Mouse (Mus musculus) gastrocnemius, postnatal 14 days (tissue): ENCODE measurements around the gene Rusc2. TPM values are rescaled to one million over a fixed set of nuclear protein-coding genes. Genes with fewer than 3 reads are reported as not detected.

Experiments used
- DNase-seq: peaks from one replicate; pipeline ENCODE4 v3.0.0; 2021; ENCODE audit warnings: mixed read lengths
- intact Hi-C: fragments of 180-260 bp; cut with DNase I; formaldehyde crosslinking; loops from one replicate; pipeline ENCODE4 v1.15.1; 2025; ENCODE audit warnings: low total_unique reads
- total RNA-seq, 2 experiments: library from RNA; stranded (reverse); gene quantifications; 2 replicates each; pipeline ENCODE4 v1.2.3; 2021

The Rusc2 gene
- total RNA-seq, 2 experiments from 2014 or later = 19.6 to 20.6 TPM

- peak; percentile 86 for DNase-seq
Observed at GRCm38 (mm10) chr4:43406162-43406971, 24.6 kb downstream of the Rusc2 start.

GRCm38 (mm10) chr4:43407071-43407920 lies 25.5 kb downstream of the Rusc2 start:
- intact Hi-C loops = no loop called here
- no peak for DNase-seq

More at GRCm38 (mm10) chr4:43406162-43406971, 24.6 kb downstream of the Rusc2 start:
- intact Hi-C loops = no loop called here

- no peak for DNase-seq
- intact Hi-C loops = no loop called here
Observed at GRCm38 (mm10) chr4:43414761-43415160, 33.0 kb downstream of the Rusc2 start.

GRCm38 (mm10) chr4:43415221-43416070 lies 33.7 kb downstream of the Rusc2 start:
- DNase-seq = no peak
- intact Hi-C loops = no loop called here

- intact Hi-C loops = no loop called here
- DNase-seq = no peak
Observed at GRCm38 (mm10) chr4:43416071-43416490, 34.3 kb downstream of the Rusc2 start.

- DNase-seq = no peak
- intact Hi-C loops = no loop called here
Observed at GRCm38 (mm10) chr4:43417269-43418062, 35.7 kb downstream of the Rusc2 start.

GRCm38 (mm10) chr4:43418450-43418849 lies 36.7 kb downstream of the Rusc2 start:
- intact Hi-C loops = no loop called here
- DNase-seq = no peak

- intact Hi-C loops = no loop called here
- peak; percentile 36 for DNase-seq
Observed at GRCm38 (mm10) chr4:43418973-43419656, 37.3 kb downstream of the Rusc2 start.

GRCm38 (mm10) chr4:43419801-43420281 lies 38.1 kb downstream of the Rusc2 start:
- intact Hi-C loops = loop anchor here (5.0 to 10.0 kb wide), 3 partner anchors 38 to 365 kb away; partner anchors contain the start of genes Atp8b5, Rusc2 and Unc13b
- DNase-seq = no peak

- intact Hi-C loops = loop anchor here (5.0 to 10.0 kb wide), 3 partner anchors 38 to 366 kb away; partner anchors contain the start of genes Atp8b5, Rusc2 and Unc13b
- peak; percentile 74 for DNase-seq
Observed at GRCm38 (mm10) chr4:43420305-43420704, 38.5 kb downstream of the Rusc2 start.

GRCm38 (mm10) chr4:43421632-43422240 lies 40.0 kb downstream of the Rusc2 start:
- no peak for DNase-seq
- intact Hi-C loops = loop anchor here (5.0 to 10.0 kb wide), 3 partner anchors 39 to 367 kb away; partner anchors contain the start of genes Atp8b5, Rusc2 and Unc13b

- intact Hi-C loops = loop anchor here (5.0 to 10.0 kb wide), 3 partner anchors 41 to 369 kb away; partner anchors contain the start of genes Atp8b5, Rusc2 and Unc13b
- DNase-seq = no peak
Observed at GRCm38 (mm10) chr4:43423267-43423934, 41.6 kb downstream of the Rusc2 start.

GRCm38 (mm10) chr4:43424072-43424471 lies 42.3 kb downstream of the Rusc2 start:
- intact Hi-C loops = loop anchor here (5.0 to 10.0 kb wide), 3 partner anchors 42 to 369 kb away; partner anchors contain the start of genes Atp8b5, Rusc2 and Unc13b
- no peak for DNase-seq

GRCm38 (mm10) chr4:43425197-43425596 lies 43.4 kb downstream of the Rusc2 start:
- intact Hi-C loops = loop anchor here (10.0 kb wide), 1 partner anchor 370 kb away; the partner anchor contains the start of gene Unc13b
- no peak for DNase-seq

- intact Hi-C loops = loop anchor here (10.0 kb wide), 1 partner anchor 371 kb away; the partner anchor contains the start of gene Unc13b
- DNase-seq = no peak
Observed at GRCm38 (mm10) chr4:43425648-43426380, 44.0 kb downstream of the Rusc2 start.

- intact Hi-C loops = loop anchor here (10.0 kb wide), 1 partner anchor 372 kb away; the partner anchor contains the start of gene Unc13b
- DNase-seq = no peak
Observed at GRCm38 (mm10) chr4:43426487-43426886, 44.7 kb downstream of the Rusc2 start.
